Mouse (Mus musculus) cortical plate, adult 2 months (tissue): ENCODE measurements around the gene Hist1h2bg.

ENCODE experiments used
- CTCF ChIP-seq: fragments of 200-500 bp; IDR thresholded peaks from 2 replicates; pipeline ENCODE4 v1.5.1; 2011; ENCODE audit warnings: mild to moderate bottlenecking, control low read depth, low read length; ENCODE audit not compliant: insufficient read depth; ENCODE audit errors: extremely low read depth
- POLR2A ChIP-seq: fragments of 200-500 bp; IDR thresholded peaks from 2 replicates; pipeline ENCODE4 v1.6.1; 2011; ENCODE audit warnings: mild to moderate bottlenecking, low read length, control low read depth; ENCODE audit not compliant: insufficient read depth; ENCODE audit errors: extremely low read depth

GRCm38 (mm10) chr13:23550761-23551145 is 20.4 kb upstream of the Hist1h2bg start:
- TF ChIP-seq POLR2A: no peak
- TF ChIP-seq CTCF: no peak
